Comparison of ENCODE assay signal across 9 mouse cellular contexts in genomic region chr7:30205383-30205782, GRCm38 (mm10). TPM values are rescaled to one million over a fixed set of nuclear protein-coding genes. Genes with fewer than 3 reads are reported as not detected.
DNase-seq lines count a peak whose midpoint lies in the region; ATAC-seq lines count a peak whose summit lies in the region.
"Had no signal": no experiment of that assay in that cellular context is flagged by ENCODE, and none has a peak within 500 bp of the region (broad histone marks: within the 10 kb centered on the region; RNA-seq: fewer than 3 reads in every experiment).

No protein-coding gene starts in this region.

- H3K27me3 ChIP-seq in forebrain, embryonic 10.5 days (ENCODE audit: poor library complexity, severe bottlenecking): no peaks in the 10 kb centered on the region
- H3K27me3 ChIP-seq in forebrain, embryonic 13.5 days: no peaks in the 10 kb centered on the region
- no peaks in the 10 kb centered on the region for H3K27me3 ChIP-seq in midbrain, embryonic 14.5 days (ENCODE audit: control insufficient read depth, insufficient read depth, low read length)
- no peaks in the 10 kb centered on the region for H3K27me3 ChIP-seq in midbrain, embryonic 13.5 days

- no peak overlapping the region for H3K27ac ChIP-seq in forebrain, embryonic 10.5 days
- H3K27ac ChIP-seq in forebrain, embryonic 13.5 days: no peak overlapping the region
- H3K27ac ChIP-seq in midbrain, embryonic 14.5 days (replicated peaks; ENCODE audit: low read depth, low read length): no peak overlapping the region
- no peak overlapping the region for H3K27ac ChIP-seq in midbrain, embryonic 13.5 days

- H3K4me3 ChIP-seq in forebrain, embryonic 10.5 days: no peak overlapping the region
- H3K4me3 ChIP-seq in forebrain, embryonic 13.5 days: no peak overlapping the region
- no peak overlapping the region for H3K4me3 ChIP-seq in midbrain, embryonic 14.5 days (replicated peaks; ENCODE audit: low read depth, low read length)
- H3K4me3 ChIP-seq in midbrain, embryonic 13.5 days (replicated peaks): no peak overlapping the region

- no peak overlapping the region for H3K4me2 ChIP-seq in forebrain, embryonic 13.5 days
- no peak overlapping the region for H3K4me2 ChIP-seq in midbrain, embryonic 14.5 days (ENCODE audit: low read length)
- no peak overlapping the region for H3K4me2 ChIP-seq in midbrain, embryonic 13.5 days (replicated peaks)

- peaks cover 9% of the 10 kb centered on the region for H3K4me1 ChIP-seq in forebrain, embryonic 10.5 days
- no peaks in the 10 kb centered on the region for H3K4me1 ChIP-seq in forebrain, embryonic 13.5 days
- no peaks in the 10 kb centered on the region; the same call in 1 of the 2 replicates for H3K4me1 ChIP-seq in midbrain, embryonic 14.5 days (ENCODE audit: control insufficient read depth, insufficient read depth, low read length)
- no peaks in the 10 kb centered on the region for H3K4me1 ChIP-seq in midbrain, embryonic 13.5 days (replicated peaks)

- ATAC-seq in forebrain, embryonic 13.5 days: no peak
- no peak for ATAC-seq in midbrain, embryonic 14.5 days (ENCODE audit: low FRiP score, low TSS enrichment)
- no peak for ATAC-seq in midbrain, embryonic 13.5 days

- no peaks in the 10 kb centered on the region for H3K9me3 ChIP-seq in forebrain, embryonic 10.5 days
- H3K9me3 ChIP-seq in forebrain, embryonic 13.5 days (replicated peaks): no peaks in the 10 kb centered on the region
- no peaks in the 10 kb centered on the region for H3K9me3 ChIP-seq in midbrain, embryonic 14.5 days (ENCODE audit: control insufficient read depth, low read length)
- no peaks in the 10 kb centered on the region for H3K9me3 ChIP-seq in midbrain, embryonic 13.5 days

- H3K36me3 ChIP-seq in forebrain, embryonic 10.5 days (replicated peaks): no peaks in the 10 kb centered on the region
- H3K36me3 ChIP-seq in forebrain, embryonic 13.5 days (ENCODE audit: poor library complexity, severe bottlenecking): no peaks in the 10 kb centered on the region
- no peaks in the 10 kb centered on the region for H3K36me3 ChIP-seq in midbrain, embryonic 14.5 days (ENCODE audit: control insufficient read depth, insufficient read depth, low read length)
- H3K36me3 ChIP-seq in midbrain, embryonic 13.5 days: no peaks in the 10 kb centered on the region

- no peak overlapping the region for H3K9ac ChIP-seq in forebrain, embryonic 13.5 days
- no peak overlapping the region for H3K9ac ChIP-seq in midbrain, embryonic 14.5 days (replicated peaks; ENCODE audit: low read length)
- no peak overlapping the region for H3K9ac ChIP-seq in midbrain, embryonic 13.5 days (replicated peaks)

- DNase-seq in forebrain, embryonic 10.5 days (ENCODE audit: extremely low spot score, low spot score): peak; percentile 51
- DNase-seq in midbrain, embryonic 14.5 days: peak; percentile 83
- peak; percentile 61 for DNase-seq in c-Kit-positive CD71-positive TER-119-negative erythroid progenitor cells, embryonic 14.5 days (ENCODE audit: low read depth)
- DNase-seq in gastrocnemius, adult 8-10 months (ENCODE audit: low spot score in 2 of 2): peak; percentile 45 to 49
- DNase-seq in lung, postnatal 10 days: peak; percentile 81
- peak; percentile 53 for DNase-seq in thymus, postnatal 0 days (ENCODE audit: low spot score)

- 6% methylated on average over 2 of the region's 2 CpGs for WGBS in forebrain, embryonic 10.5 days
- 6% methylated on average over 2 of the region's 2 CpGs for WGBS in forebrain, embryonic 13.5 days
- WGBS in midbrain, embryonic 14.5 days: 8% methylated on average over 2 of the region's 2 CpGs
- WGBS in midbrain, embryonic 13.5 days: 4% methylated on average over 2 of the region's 2 CpGs

RNA-seq across cellular contexts. Expression of gene Capns1, which starts 6.8 kb away (rescaled TPM):
- 45.9 and 51.2 TPM in 2 replicates for polyA plus RNA-seq in forebrain, embryonic 10.5 days (2016; fragmentation: Nextera tagmentation; extraction: Ambion mirVana)
- polyA plus RNA-seq in forebrain, embryonic 13.5 days (2015; fragmentation: Nextera tagmentation; extraction: Ambion mirVana): 51.9 and 54.9 TPM in 2 replicates
- 53.0 and 70.5 TPM in 2 replicates for polyA plus RNA-seq in midbrain, embryonic 14.5 days (2014; fragmentation: Nextera tagmentation; extraction: Ambion mirVana)
- 57.2 and 64.1 TPM in 2 replicates for polyA plus RNA-seq in midbrain, embryonic 13.5 days (2015; fragmentation: Nextera tagmentation; extraction: Ambion mirVana)
- total RNA-seq in gastrocnemius, adult 8-10 months (2022): 100 to 1,000 TPM; 164 to 196 (median 175) TPM
- polyA plus RNA-seq in thymus, postnatal 0 days (2015; fragmentation: Nextera tagmentation; extraction: Ambion mirVana): 66.9 and 76.2 TPM in 2 replicates

RNA-seq across cellular contexts. Expression of gene Cox7a1, which starts 21.4 kb away (rescaled TPM):
- polyA plus RNA-seq in forebrain, embryonic 10.5 days (2016; fragmentation: Nextera tagmentation; extraction: Ambion mirVana): 4.0 and 4.5 TPM in 2 replicates
- 1.7 and 4.4 TPM in 2 replicates for polyA plus RNA-seq in forebrain, embryonic 13.5 days (2015; fragmentation: Nextera tagmentation; extraction: Ambion mirVana)
- 5.5 TPM in 2 replicates for polyA plus RNA-seq in midbrain, embryonic 14.5 days (2014; fragmentation: Nextera tagmentation; extraction: Ambion mirVana)
- polyA plus RNA-seq in midbrain, embryonic 13.5 days (2015; fragmentation: Nextera tagmentation; extraction: Ambion mirVana): 3.0 and 4.4 TPM in 2 replicates
- total RNA-seq in gastrocnemius, adult 8-10 months (2022): 100 to 1,000 TPM; 730 to 997 (median 888) TPM
- polyA plus RNA-seq in thymus, postnatal 0 days (2015; fragmentation: Nextera tagmentation; extraction: Ambion mirVana): 9.2 and 11.6 TPM in 2 replicates

RNA-seq across cellular contexts. Expression of gene Polr2i, which starts 26.4 kb away (rescaled TPM):
- polyA plus RNA-seq in forebrain, embryonic 10.5 days (2016; fragmentation: Nextera tagmentation; extraction: Ambion mirVana): 163 and 169 TPM in 2 replicates
- 189 and 194 TPM in 2 replicates for polyA plus RNA-seq in forebrain, embryonic 13.5 days (2015; fragmentation: Nextera tagmentation; extraction: Ambion mirVana)
- 176 and 240 TPM in 2 replicates for polyA plus RNA-seq in midbrain, embryonic 14.5 days (2014; fragmentation: Nextera tagmentation; extraction: Ambion mirVana)
- 181 and 186 TPM in 2 replicates for polyA plus RNA-seq in midbrain, embryonic 13.5 days (2015; fragmentation: Nextera tagmentation; extraction: Ambion mirVana)
- total RNA-seq in gastrocnemius, adult 8-10 months (2022): 10 to 100 TPM; 55.8 to 67.4 (median 62.3) TPM
- polyA plus RNA-seq in thymus, postnatal 0 days (2015; fragmentation: Nextera tagmentation; extraction: Ambion mirVana): 134 and 137 TPM in 2 replicates

RNA-seq across cellular contexts. Expression of gene Tbcb, which starts 26.7 kb away (rescaled TPM):
- 248 and 257 TPM in 2 replicates for polyA plus RNA-seq in forebrain, embryonic 10.5 days (2016; fragmentation: Nextera tagmentation; extraction: Ambion mirVana)
- polyA plus RNA-seq in forebrain, embryonic 13.5 days (2015; fragmentation: Nextera tagmentation; extraction: Ambion mirVana): 318 and 339 TPM in 2 replicates
- polyA plus RNA-seq in midbrain, embryonic 14.5 days (2014; fragmentation: Nextera tagmentation; extraction: Ambion mirVana): 337 and 360 TPM in 2 replicates
- 359 and 362 TPM in 2 replicates for polyA plus RNA-seq in midbrain, embryonic 13.5 days (2015; fragmentation: Nextera tagmentation; extraction: Ambion mirVana)
- 10 to 100 TPM; 26.8 to 38.6 (median 31.1) TPM for total RNA-seq in gastrocnemius, adult 8-10 months (2022)
- polyA plus RNA-seq in thymus, postnatal 0 days (2015; fragmentation: Nextera tagmentation; extraction: Ambion mirVana): 149 and 155 TPM in 2 replicates

RNA-seq across cellular contexts. Expression of gene Ovol3, which starts 30.1 kb away (rescaled TPM):
- polyA plus RNA-seq in forebrain, embryonic 10.5 days (2016; fragmentation: Nextera tagmentation; extraction: Ambion mirVana): not detected in 2 replicates
- polyA plus RNA-seq in forebrain, embryonic 13.5 days (2015; fragmentation: Nextera tagmentation; extraction: Ambion mirVana): not detected in 2 replicates
- not detected in 2 replicates for polyA plus RNA-seq in midbrain, embryonic 14.5 days (2014; fragmentation: Nextera tagmentation; extraction: Ambion mirVana)
- not detected in 2 replicates for polyA plus RNA-seq in midbrain, embryonic 13.5 days (2015; fragmentation: Nextera tagmentation; extraction: Ambion mirVana)
- total RNA-seq in gastrocnemius, adult 8-10 months (2022): not detected
- polyA plus RNA-seq in thymus, postnatal 0 days (2015; fragmentation: Nextera tagmentation; extraction: Ambion mirVana): 0.26 and 0.78 TPM in 2 replicates
- polyA plus RNA-seq: heart, embryonic 14.5 days had no signal
